Mouse (Mus musculus) central nervous system, embryonic 18 days (tissue): ENCODE data around the gene Arhgap28. TPM values are rescaled to one million over a fixed set of nuclear protein-coding genes. Genes with fewer than 3 reads are reported as not detected.

Experiments used
- polyA plus RNA-seq: library from polyadenylated mRNA; depleted of rRNA; stranded (reverse); fragments of >200 nt; gene quantifications from 2 replicates; pipeline ENCODE4 v1.2.3, GENCODE M21; 2012; rRNA removed

Gene Arhgap28
- polyA plus RNA-seq, result 5.1 and 6.2 TPM in 2 replicates

GRCm38 (mm10) chr17:68003741-68004560, at the start of gene Arhgap28:
Gene Arhgap28, minus strand, starts transcription at chr17:68004120.

